7 mouse cellular contexts compared by ENCODE assay signal in the genomic region with DNA sequence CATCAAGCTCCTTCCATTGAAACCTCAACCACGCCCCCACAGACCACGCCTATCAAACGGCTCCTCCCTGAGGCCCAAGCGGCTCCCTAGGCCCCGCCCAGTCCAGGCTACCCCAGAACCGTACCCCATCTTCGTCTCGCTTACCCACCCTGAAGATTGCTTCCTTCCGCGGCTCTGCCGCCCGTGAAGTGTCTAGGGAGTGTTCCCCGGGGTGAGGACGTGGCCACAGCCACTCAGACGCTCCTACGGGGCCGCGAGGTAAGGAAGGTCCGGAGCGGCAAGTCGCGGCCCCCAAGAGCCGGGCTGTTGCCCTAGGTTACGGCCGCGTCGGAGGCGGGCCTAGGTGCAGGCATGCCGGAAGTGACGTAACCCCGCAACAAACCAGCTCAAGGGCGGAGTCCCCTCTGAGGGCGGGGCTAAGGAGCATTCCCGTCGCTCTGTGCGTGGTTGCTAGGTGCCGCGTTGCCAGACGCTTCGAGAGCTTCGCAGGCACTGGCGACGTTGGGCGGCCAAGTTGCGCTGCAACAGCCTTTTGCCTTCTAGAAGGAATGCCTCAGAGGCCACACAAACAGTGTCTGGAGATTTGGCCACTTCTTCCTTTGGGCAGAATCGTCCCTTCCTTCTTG. TPM values are rescaled to one million over a fixed set of nuclear protein-coding genes. Genes with fewer than 3 reads are reported as not detected.
A peak's percentile ranks its signal among the peaks of the same experiment; 100 is the strongest.
DNase-seq lines count a peak whose midpoint lies in the region; ATAC-seq lines count a peak whose summit lies in the region.

A gene (minus strand): TSS at position 329 of the 626 bp plus-strand sequence.

- peak within 1 kb of the TSS; percentile 64 for H3K4me3 ChIP-seq in embryonic facial prominence, embryonic 12.5 days
- peak within 1 kb of the TSS; percentile 53 for H3K4me3 ChIP-seq in limb, embryonic 11.5 days (ENCODE audit: low read depth, low read length)
- H3K4me3 ChIP-seq in midbrain, embryonic 14.5 days (replicated peaks; ENCODE audit: low read depth, low read length) = peak within 1 kb of the TSS; percentile 77

- H3K4me2 ChIP-seq in embryonic facial prominence, embryonic 12.5 days (replicated peaks) = peak within 1 kb of the TSS; percentile 59
- peak within 1 kb of the TSS; percentile 69 for H3K4me2 ChIP-seq in limb, embryonic 11.5 days (ENCODE audit: low read depth, severe bottlenecking)
- H3K4me2 ChIP-seq in midbrain, embryonic 14.5 days (ENCODE audit: low read length) = peak within 1 kb of the TSS; percentile 77

- H3K27me3 ChIP-seq in embryonic facial prominence, embryonic 12.5 days = no peaks in the 10 kb centered on the region
- H3K27me3 ChIP-seq in limb, embryonic 11.5 days (ENCODE audit: control insufficient read depth, insufficient read depth, low read length) = no peaks in the 10 kb centered on the region
- no peaks in the 10 kb centered on the region for H3K27me3 ChIP-seq in midbrain, embryonic 14.5 days (ENCODE audit: control insufficient read depth, insufficient read depth, low read length)

- H3K27ac ChIP-seq in embryonic facial prominence, embryonic 12.5 days = 0 out of 2 replicates have a peak within 1 kb of the TSS, but pooled peaks have one; percentile 0
- no peak within 1 kb of the TSS for H3K27ac ChIP-seq in limb, embryonic 11.5 days (replicated peaks; ENCODE audit: low read depth, low read length)
- peak within 1 kb of the TSS; percentile 52 for H3K27ac ChIP-seq in midbrain, embryonic 14.5 days (replicated peaks; ENCODE audit: low read depth, low read length)

- peak; percentile 99 for ATAC-seq in embryonic facial prominence, embryonic 12.5 days (ENCODE audit: insufficient number of reproducible peaks, insufficient read depth, low FRiP score, low TSS enrichment)
- ATAC-seq in limb, embryonic 11.5 days (ENCODE audit: insufficient number of reproducible peaks, low FRiP score, low TSS enrichment, low read depth) = peak; percentile 99
- ATAC-seq in midbrain, embryonic 14.5 days (ENCODE audit: low FRiP score, low TSS enrichment) = peak; percentile 98

- peaks cover 18% of the 10 kb centered on the region for H3K36me3 ChIP-seq in embryonic facial prominence, embryonic 12.5 days
- no peaks in the 10 kb centered on the region for H3K36me3 ChIP-seq in limb, embryonic 11.5 days (ENCODE audit: control insufficient read depth, insufficient read depth, low read length)
- H3K36me3 ChIP-seq in midbrain, embryonic 14.5 days (ENCODE audit: control insufficient read depth, insufficient read depth, low read length) = peaks cover 8% of the 10 kb centered on the region

- peak within 1 kb of the TSS; percentile 31 for H3K9ac ChIP-seq in embryonic facial prominence, embryonic 12.5 days
- no peak within 1 kb of the TSS for H3K9ac ChIP-seq in limb, embryonic 11.5 days (ENCODE audit: low read length)
- H3K9ac ChIP-seq in midbrain, embryonic 14.5 days (replicated peaks; ENCODE audit: low read length) = peak within 1 kb of the TSS; percentile 50; the same call in 1 of the 2 replicates

- WGBS in embryonic facial prominence, embryonic 12.5 days = under 1% methylated on average over 46 of the region's 46 CpGs
- WGBS in limb, embryonic 11.5 days = under 1% methylated on average over 46 of the region's 46 CpGs
- WGBS in midbrain, embryonic 14.5 days = under 1% methylated on average over 46 of the region's 46 CpGs

- no peaks in the 10 kb centered on the region for H3K9me3 ChIP-seq in embryonic facial prominence, embryonic 12.5 days
- no peaks in the 10 kb centered on the region for H3K9me3 ChIP-seq in limb, embryonic 11.5 days (ENCODE audit: control insufficient read depth, low read length)
- no peaks in the 10 kb centered on the region for H3K9me3 ChIP-seq in midbrain, embryonic 14.5 days (ENCODE audit: control insufficient read depth, low read length)

- peaks cover 9% of the 10 kb centered on the region; the same call in 1 of the 2 replicates for H3K4me1 ChIP-seq in embryonic facial prominence, embryonic 12.5 days
- H3K4me1 ChIP-seq in limb, embryonic 11.5 days (ENCODE audit: control insufficient read depth, insufficient read depth, low read length) = no peaks in the 10 kb centered on the region
- H3K4me1 ChIP-seq in midbrain, embryonic 14.5 days (ENCODE audit: control insufficient read depth, insufficient read depth, low read length) = peaks cover 7% of the 10 kb centered on the region

- peak; percentile 97 for DNase-seq in adrenal gland, postnatal 25 days
- DNase-seq in heart, adult 11 months = peak; percentile 100
- peak; percentile 100 for DNase-seq in kidney, adult 18-20 months
- peak; percentile 99 for DNase-seq in limb, embryonic 11.5 days (ENCODE audit: low spot score)
- DNase-seq in midbrain, embryonic 14.5 days = peak; percentile 100
- peak; percentile 96 to 99 for DNase-seq in spleen, adult 18-20 months

RNA-seq across cellular contexts. Expression of the gene that starts here (rescaled TPM):
- total RNA-seq in adrenal gland, postnatal 25 days (2021) = 2.2 and 3.8 TPM in 2 replicates
- polyA plus RNA-seq in embryonic facial prominence, embryonic 12.5 days (2016; fragmentation: Nextera tagmentation; extraction: Ambion mirVana) = 2.3 and 2.6 TPM in 2 replicates
- 2.1 TPM in 2 replicates for polyA plus RNA-seq in limb, embryonic 11.5 days (2014; fragmentation: Nextera tagmentation; extraction: Ambion mirVana)
- 5.6 and 6.3 TPM in 2 replicates for polyA plus RNA-seq in midbrain, embryonic 14.5 days (2014; fragmentation: Nextera tagmentation; extraction: Ambion mirVana)
